Mouse (Mus musculus): Measurements from ENCODE around the gene Arhgef16.

GRCm38 (mm10) chr4:154331271-154331670 is 29.8 kb upstream of the Arhgef16 start:
- TF ChIP-seq POLR2A (IDR thresholded peaks at IDR 0.05; ENCODE audit: low read depth, low read length), result no peak
- no peak for TF ChIP-seq CTCF (IDR thresholded peaks at IDR 0.05; ENCODE audit: borderline replicate concordance, insufficient read depth, low read length)

Data from embryonic fibroblast, embryonic 13.5 days (primary cell).